Mouse (Mus musculus): ENCODE results near the gene Dpp8.
"Not testable (repeated sequence)": the region's sequence is repeated elsewhere in the genome, so short reads cannot be mapped to it uniquely, and the experiment has no call there.

The Dpp8 gene

GRCm38 (mm10) chr9:65032269-65033108 lies at the start of gene Dpp8:
TSS of gene Dpp8 (plus strand) at chr9:65032414.
- peak; percentile 83 for DNase-seq (ENCODE audit: low read depth, low spot score)

GRCm38 (mm10) chr9:64985037-64985794 lies 47.0 kb upstream of the Dpp8 start:
- DNase-seq (ENCODE audit: low read depth, low spot score): no peak

DNA sequence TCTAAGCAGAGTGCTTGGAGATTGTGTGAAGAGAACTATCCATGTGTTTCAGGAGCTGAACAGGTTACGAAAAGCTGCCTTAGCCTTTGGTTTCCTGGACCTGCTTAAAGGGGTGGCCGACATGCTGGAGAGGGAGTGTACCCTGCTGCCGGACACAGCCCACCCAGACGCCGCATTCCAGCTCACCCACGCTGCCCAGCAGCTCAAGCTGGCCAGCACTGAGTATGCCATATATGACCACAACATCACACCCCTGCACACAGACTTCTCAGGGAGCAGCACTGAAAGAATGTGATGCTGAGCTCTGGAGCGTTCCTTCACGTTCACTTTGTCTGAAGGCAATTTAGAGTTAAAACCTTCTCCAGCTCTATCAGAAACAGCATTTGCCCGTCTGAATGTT lies 46.4 kb upstream of the Dpp8 start:
- no peak for DNase-seq (ENCODE audit: low read depth, low spot score)

- DNase-seq (ENCODE audit: low read depth, low spot score): no peak
Observed at GRCm38 (mm10) chr9:64987651-64988050, 44.6 kb upstream of the Dpp8 start.

DNA sequence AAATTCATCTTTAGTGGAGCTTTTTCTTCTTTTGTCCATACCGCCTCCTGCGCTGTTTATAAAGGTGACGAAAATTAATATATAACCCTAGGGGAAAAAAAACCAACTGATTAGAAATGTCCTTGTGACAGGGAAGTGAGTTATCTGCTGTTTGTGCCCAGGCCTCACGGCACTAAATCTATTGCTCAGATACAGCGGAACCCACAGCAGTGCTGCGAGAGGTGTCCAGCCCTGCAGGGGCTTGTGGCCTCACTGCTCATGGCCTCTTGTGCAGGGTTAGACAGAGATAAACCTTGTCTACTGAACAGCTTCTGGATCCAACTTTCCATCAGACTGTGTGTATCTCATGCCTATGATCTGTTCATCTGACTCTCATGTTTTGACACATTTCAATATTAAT lies 43.8 kb upstream of the Dpp8 start:
- DNase-seq (ENCODE audit: low read depth, low spot score): no peak

DNA sequence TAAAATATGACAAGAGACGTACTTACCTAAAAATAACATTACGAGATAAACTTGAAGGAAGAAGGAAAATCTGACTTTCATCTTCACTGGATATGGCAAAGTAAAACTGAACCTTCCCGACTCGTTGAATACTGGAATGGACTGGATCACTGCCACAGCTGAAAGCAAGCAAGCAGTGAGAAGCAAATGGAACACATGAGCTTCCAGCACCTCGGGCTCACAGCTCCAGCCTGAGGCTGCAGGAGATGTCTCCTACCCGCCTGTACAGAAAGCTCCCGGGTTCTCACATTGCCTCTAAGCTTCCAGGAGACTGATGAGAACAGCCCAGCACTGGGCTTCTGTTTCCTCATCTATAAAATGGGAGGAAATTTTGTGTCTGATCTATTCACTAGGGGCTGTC lies 41.9 kb upstream of the Dpp8 start:
- no peak for DNase-seq (ENCODE audit: low read depth, low spot score)

- DNase-seq (ENCODE audit: low read depth, low spot score): not testable (repeated sequence)
Observed at GRCm38 (mm10) chr9:64995464-64995863, 36.8 kb upstream of the Dpp8 start.

GRCm38 (mm10) chr9:65001481-65001880 lies 30.7 kb upstream of the Dpp8 start:
- no peak for DNase-seq (ENCODE audit: low read depth, low spot score)

- no peak for DNase-seq (ENCODE audit: low read depth, low spot score)
Observed at GRCm38 (mm10) chr9:65005737-65006136, 26.5 kb upstream of the Dpp8 start.

DNA sequence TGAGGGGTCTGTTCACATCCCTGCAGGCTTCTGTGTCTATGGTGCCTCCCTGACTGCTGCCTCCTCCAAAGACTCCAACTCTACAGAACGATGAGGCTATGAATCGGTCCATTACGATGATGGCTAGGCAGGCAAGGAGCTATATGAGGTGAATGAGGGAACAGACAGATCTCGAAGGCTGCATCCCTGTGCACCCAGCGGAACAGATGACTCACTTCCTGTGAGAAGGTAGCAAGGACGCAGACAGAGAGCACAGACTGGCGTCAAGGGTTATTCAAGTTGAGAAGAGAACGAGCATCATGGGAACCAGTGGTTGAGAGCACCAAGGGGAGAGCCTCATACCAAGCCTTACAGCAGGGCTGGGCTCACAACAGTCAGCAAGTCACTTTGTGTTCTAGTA lies 21.6 kb upstream of the Dpp8 start:
- DNase-seq (ENCODE audit: low read depth, low spot score): no peak

DNA sequence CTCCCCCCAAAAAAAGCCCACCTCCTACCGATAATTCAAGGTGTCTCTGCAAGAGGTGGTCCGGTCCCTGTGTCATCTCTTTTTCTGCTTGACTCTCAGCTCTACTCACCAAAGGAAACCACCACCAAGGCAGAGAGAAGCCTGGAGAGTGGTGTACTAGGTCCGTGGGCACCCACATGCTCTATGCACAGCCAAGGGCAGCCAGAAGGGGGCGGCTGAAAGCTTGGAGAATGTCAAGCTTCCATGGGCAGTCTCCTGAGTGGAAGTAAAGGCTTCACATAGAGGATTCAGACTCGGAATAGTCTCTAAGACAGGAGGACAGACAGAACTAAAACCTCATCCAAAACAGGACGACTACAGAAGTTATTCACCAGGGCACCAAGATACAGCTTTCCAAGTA lies 20.9 kb upstream of the Dpp8 start:
- DNase-seq (ENCODE audit: low read depth, low spot score): no peak

DNA sequence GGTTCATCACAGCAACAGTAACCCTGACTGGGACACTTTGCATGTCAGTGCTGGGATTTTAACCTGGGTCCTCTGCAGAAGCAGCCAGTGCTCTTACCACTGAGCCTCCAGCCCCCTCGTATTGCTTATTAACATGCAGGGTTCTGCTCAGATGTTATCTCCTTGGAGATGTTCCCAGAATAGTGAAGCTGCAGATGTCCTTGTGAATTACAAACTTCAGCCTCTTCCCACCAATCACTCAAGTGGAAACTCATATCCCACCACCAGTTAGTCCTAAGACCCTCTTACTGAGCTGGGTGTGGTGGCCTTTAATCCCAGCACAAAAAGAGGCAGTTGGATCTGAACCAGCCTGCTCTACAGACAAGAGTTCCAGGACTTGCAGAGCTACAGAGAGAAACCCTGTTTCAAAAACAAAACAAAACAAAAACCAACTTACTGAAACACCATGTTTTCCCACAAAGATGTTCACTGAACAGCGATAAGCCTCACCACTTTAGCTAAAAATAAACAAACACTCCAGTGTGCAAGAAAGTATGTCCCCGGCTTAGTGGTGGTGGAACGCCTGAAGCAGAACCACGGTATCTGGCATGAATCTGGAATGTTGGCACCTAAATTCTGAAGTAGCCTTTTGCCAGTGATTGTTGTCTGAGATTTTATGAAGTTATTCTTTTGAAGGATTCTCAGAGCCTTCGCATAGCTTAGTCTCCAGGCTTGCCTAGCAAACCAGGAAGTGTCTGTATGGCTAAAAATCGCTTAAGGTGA lies 16.6 kb upstream of the Dpp8 start:
- no peak for DNase-seq (ENCODE audit: low read depth, low spot score)

DNA sequence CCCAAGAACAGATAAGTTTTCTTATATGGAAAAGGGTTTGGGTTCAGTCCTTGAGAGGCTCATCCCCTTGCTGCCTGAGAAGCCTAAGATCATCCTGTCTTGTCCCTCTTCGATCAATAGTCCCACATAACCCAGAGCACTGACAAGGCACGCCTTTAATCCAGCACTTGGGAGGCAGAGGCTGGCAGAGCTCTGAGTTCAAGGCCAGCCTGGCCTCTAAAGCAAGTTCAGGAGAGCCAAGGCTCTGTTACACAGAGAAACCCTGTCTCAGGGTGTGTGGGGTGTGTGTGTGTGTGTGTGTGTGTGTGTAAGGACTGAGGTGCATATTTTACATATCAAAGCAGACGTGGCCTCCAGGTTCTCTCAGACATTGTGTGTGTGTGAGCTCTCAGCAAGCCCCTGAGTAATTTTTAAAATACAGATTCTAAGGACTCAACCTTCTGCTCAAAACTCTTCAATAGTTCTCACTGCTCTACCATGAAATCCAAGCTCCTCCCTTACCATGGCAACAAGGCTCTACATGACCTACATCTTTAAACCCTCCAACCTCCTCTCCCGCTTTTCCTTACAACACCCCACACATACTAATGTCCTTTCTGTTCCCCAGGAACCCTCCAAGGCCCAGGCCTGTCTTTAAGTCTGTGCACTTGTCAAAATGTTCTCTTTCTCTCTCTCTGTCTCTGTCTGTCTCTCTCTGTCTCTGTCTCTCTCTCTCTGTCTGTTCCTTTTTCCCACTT lies 15.8 kb upstream of the Dpp8 start:
- DNase-seq (ENCODE audit: low read depth, low spot score): no peak

- no peak for DNase-seq (ENCODE audit: low read depth, low spot score)
Observed at GRCm38 (mm10) chr9:65016978-65017827, 15.0 kb upstream of the Dpp8 start.

GRCm38 (mm10) chr9:65017896-65018295 lies 14.3 kb upstream of the Dpp8 start:
- DNase-seq (ENCODE audit: low read depth, low spot score): no peak

DNA sequence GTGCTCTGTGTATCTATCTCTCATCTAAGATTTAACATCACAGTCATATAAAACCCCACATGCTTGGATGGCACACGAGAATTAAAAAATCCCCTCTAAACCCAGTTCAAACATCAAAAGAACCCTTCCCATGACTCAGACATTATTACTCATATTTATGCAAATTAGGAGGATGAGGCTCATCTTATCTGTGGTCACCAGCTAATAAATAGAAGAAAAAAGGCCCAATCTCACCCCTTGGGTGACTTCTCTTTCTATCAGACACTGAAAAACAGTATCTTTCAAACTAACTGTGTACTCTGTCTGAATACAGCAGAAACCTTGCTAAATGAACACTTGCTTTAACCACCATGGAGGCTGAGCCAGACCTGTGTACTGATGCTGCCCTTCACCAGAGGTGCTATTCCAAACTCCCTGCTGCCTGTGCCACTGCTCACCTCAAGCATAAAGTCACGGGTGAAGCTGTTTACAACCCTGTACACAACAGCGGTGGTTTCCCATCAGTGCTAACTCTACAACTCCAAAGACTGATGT lies 13.6 kb upstream of the Dpp8 start:
- no peak for DNase-seq (ENCODE audit: low read depth, low spot score)

DNA sequence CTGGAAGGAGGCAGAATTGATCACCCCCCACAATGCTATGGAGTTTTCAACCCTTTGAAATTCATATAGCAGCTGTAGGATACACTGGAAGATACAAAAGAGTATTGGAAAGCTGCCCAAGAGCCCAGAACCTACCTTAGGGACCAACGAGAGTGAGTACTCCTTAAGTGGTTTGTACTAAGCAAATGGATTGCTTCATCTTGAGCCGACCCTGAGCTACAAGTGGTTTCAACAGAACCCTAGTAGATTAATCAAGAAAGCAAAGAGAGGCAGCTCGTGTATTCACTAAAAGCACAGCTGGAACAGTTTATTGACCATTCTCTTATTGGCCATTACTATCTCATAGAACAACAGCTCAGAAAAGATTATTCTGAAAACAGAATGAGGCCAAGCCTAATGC lies 13.1 kb upstream of the Dpp8 start:
- DNase-seq (ENCODE audit: low read depth, low spot score): no peak

DNA sequence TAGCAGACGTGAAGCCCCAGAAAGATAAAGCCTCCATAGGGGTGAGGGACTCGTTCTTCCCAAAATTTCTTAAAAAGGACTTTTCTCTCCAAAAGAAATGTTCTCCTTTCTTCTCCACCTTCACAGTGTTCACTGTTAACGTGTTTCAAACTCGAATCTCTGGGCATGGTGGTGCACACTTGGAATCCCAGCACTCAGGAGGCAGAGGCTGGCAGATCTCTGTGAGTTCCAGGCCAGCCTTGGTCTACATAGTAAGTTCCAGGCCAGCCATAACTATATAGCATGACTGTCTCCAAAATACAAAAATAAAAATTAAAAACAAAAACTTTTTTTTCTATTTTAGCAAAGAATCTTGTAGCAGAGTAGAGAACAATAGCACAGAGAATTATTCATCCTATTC lies 12.1 kb upstream of the Dpp8 start:
- no peak for DNase-seq (ENCODE audit: low read depth, low spot score)

GRCm38 (mm10) chr9:65020991-65021886 lies 11.0 kb upstream of the Dpp8 start, which contains the start of gene Hacd3:
TSS of gene Hacd3 (minus strand) at chr9:65021693.
- DNase-seq (ENCODE audit: low read depth, low spot score): peak; percentile 82

Measured in retina, adult 2 months (tissue).